Mouse (Mus musculus) fat pad, adult 2 months (tissue): Measurements from ENCODE around the gene Cdh5.

Source experiments
- DNase-seq: peaks from one replicate; pipeline ENCODE4 v3.0.0-alpha.2; 2011; ENCODE audit warnings: low read depth, low spot score; ENCODE audit errors: extremely low read depth

Cdh5 gene

GRCm38 (mm10) chr8:104131414-104131975 is 30.1 kb downstream of the Cdh5 start:
- no peak for DNase-seq

- no peak for DNase-seq
Measured at GRCm38 (mm10) chr8:104134521-104134920, 33.1 kb downstream of the Cdh5 start.

GRCm38 (mm10) chr8:104136277-104136676 is 34.9 kb downstream of the Cdh5 start:
- DNase-seq: no peak

GRCm38 (mm10) chr8:104137636-104138035 is 36.2 kb downstream of the Cdh5 start:
- DNase-seq: no peak

- DNase-seq: no peak
Measured at GRCm38 (mm10) chr8:104140611-104141010, 39.2 kb downstream of the Cdh5 start.

- DNase-seq: no peak
Measured at GRCm38 (mm10) chr8:104142415-104142814, 41.0 kb downstream of the Cdh5 start.

- DNase-seq: no peak
Measured at GRCm38 (mm10) chr8:104143379-104143778, 42.0 kb downstream of the Cdh5 start.

GRCm38 (mm10) chr8:104144434-104145216 is 43.2 kb downstream of the Cdh5 start:
- DNase-seq: no peak

- no peak for DNase-seq
Measured at GRCm38 (mm10) chr8:104145981-104146689, 44.7 kb downstream of the Cdh5 start.

- DNase-seq: no peak
Measured at GRCm38 (mm10) chr8:104146717-104147494, 45.5 kb downstream of the Cdh5 start.

GRCm38 (mm10) chr8:104147947-104148346 is 46.5 kb downstream of the Cdh5 start:
- DNase-seq: no peak

GRCm38 (mm10) chr8:104160731-104161130 is 59.3 kb downstream of the Cdh5 start:
- no peak for DNase-seq

GRCm38 (mm10) chr8:104169461-104169860 is 68.0 kb downstream of the Cdh5 start:
- DNase-seq: no peak

- no peak for DNase-seq
Measured at GRCm38 (mm10) chr8:104170118-104171049, 69.0 kb downstream of the Cdh5 start, which contains the start of gene Bean1. Gene Bean1, plus strand, starts transcription at chr8:104170442.

GRCm38 (mm10) chr8:104171050-104171620 is 69.7 kb downstream of the Cdh5 start:
- DNase-seq: no peak

- no peak for DNase-seq
Measured at GRCm38 (mm10) chr8:104172420-104172819, 71.0 kb downstream of the Cdh5 start.

GRCm38 (mm10) chr8:104175848-104176527 is 74.6 kb downstream of the Cdh5 start:
- DNase-seq: no peak

- DNase-seq: no peak
Measured at GRCm38 (mm10) chr8:104177054-104177453, 75.6 kb downstream of the Cdh5 start.

GRCm38 (mm10) chr8:104184905-104185304 is 83.5 kb downstream of the Cdh5 start:
- DNase-seq: no peak
